ENCODE assay signal across 16 mouse cellular contexts in the genomic region with DNA sequence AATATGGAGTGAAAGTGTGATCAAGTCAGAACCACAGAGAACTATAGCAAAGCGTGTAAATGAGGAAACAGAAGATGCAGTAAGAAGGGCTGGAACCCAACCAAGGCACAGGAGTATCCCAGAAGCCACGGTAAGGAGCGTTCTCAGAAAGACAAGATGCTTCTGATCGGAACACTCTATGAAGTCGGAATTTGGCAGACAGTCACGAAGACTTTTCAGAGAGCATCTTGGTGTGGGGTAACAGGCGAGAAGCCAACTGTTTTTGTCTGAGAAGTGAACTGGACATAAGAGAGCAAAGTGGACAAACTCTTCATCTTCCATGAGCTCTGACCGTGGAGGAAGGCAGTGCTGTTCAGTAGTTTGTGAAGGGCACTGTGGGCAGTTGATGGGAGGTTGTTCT.
A peak's percentile ranks its signal among the peaks of the same experiment; 100 is the strongest.
DNase-seq lines count a peak whose midpoint lies in the region.
"Had no signal": no experiment of that assay in that cellular context is flagged by ENCODE, and none has a peak within 500 bp of the region (broad histone marks: within the 10 kb centered on the region; RNA-seq: fewer than 3 reads in every experiment).

No protein-coding gene starts in this region.

- intact Hi-C loops in gastrocnemius, postnatal 14 days (cut with DNase I; ENCODE audit: low total_unique reads) = no loop called here

- DNase-seq in gastrocnemius, postnatal 14 days = peak; percentile 14
- no peak for DNase-seq in gastrocnemius, postnatal 10 days
- DNase-seq in kidney, adult 9 months = peak; percentile 22
- no peak for DNase-seq in kidney, postnatal 4 days
- DNase-seq in lung, postnatal 10 days = peak; percentile 32
- DNase-seq in lung, postnatal 4 days = no peak
- no peak for DNase-seq in ovary, adult 18-20 months (ENCODE audit: low spot score)
- DNase-seq: adrenal gland, postnatal 14 days; cerebellum, adult 11 months; cerebellum, adult 9-10 months; forebrain, postnatal 0 days; heart, postnatal 14 days; kidney, adult 18-20 months; kidney, postnatal 10 days; layer of hippocampus, adult 9-11 months; right cerebral cortex, postnatal 25 days had no signal

Comparison
In these comparisons a context has a peak if more than half of its experiments do, and no peak if none do; other contexts are left out.
1. DNase-seq: peak in gastrocnemius, postnatal 14 days (single experiment), kidney, adult 9 months (single experiment) and lung, postnatal 10 days (single experiment); none in gastrocnemius, postnatal 10 days (single experiment), kidney, postnatal 4 days (0 of 2), lung, postnatal 4 days (0 of 2) and ovary, adult 18-20 months (single experiment).